Mouse (Mus musculus) liver, embryonic 14.5 days (tissue): ENCODE data around the gene Mcm5. TPM values are rescaled to one million over a fixed set of nuclear protein-coding genes. Genes with fewer than 3 reads are reported as not detected.

Experiments
- ATAC-seq: fragments of 200-750 bp; cut with Nextera tagmentation; 2 replicates; pipeline ENCODE4 v1.8.0; 2017; ENCODE audit warnings: moderate number of reproducible peaks, mild to moderate bottlenecking, moderate library complexity; ENCODE audit not compliant: insufficient read depth
- DNase-seq, 3 experiments: peaks; one replicate each; pipeline ENCODE4 v3.0.0-alpha.2; 2012 to 2013; ENCODE audit warnings: low read depth in 3 of 3, low spot score in 3 of 3
- H3K27ac ChIP-seq: fragments of 300-500 bp; sonication (generic); 2 replicates; pipeline ENCODE4 v1.5.1; 2014; ENCODE audit warnings: moderate library complexity, mild to moderate bottlenecking, control low read depth, inconsistent platforms
- H3K27me3 ChIP-seq: fragments of 300-500 bp; sonication (generic); 2 replicates; pipeline ENCODE4 v1.6.1; 2014; ENCODE audit warnings: mild to moderate bottlenecking, low read length, moderate library complexity; ENCODE audit not compliant: control insufficient read depth, insufficient read depth
- H3K36me3 ChIP-seq: fragments of 300-500 bp; sonication (generic); replicated peaks from 2 replicates; pipeline ENCODE4 v1.6.1; 2014; ENCODE audit warnings: low read depth; ENCODE audit not compliant: control insufficient read depth, insufficient read depth
- H3K4me1 ChIP-seq, 2 experiments: fragments of 200-500 bp in 1 of 2; fragments of 300-500 bp in 1 of 2; sonication (generic) in 1 of 2; replicated peaks; 2 replicates each; pipeline ENCODE4 v1.6.1; 2012 to 2014; ENCODE audit warnings: antibody characterized with exemption in 1 of 2, inconsistent platforms in 1 of 2, low read length in 1 of 2; ENCODE audit not compliant: control insufficient read depth in 2 of 2, insufficient read depth in 2 of 2
- H3K4me2 ChIP-seq: fragments of 300-500 bp; sonication (generic); 2 replicates; pipeline ENCODE4 v1.6.1; 2014; ENCODE audit warnings: low read depth, mild to moderate bottlenecking, control low read depth, moderate library complexity
- H3K4me3 ChIP-seq, 2 experiments: fragments of 200-500 bp in 1 of 2; fragments of 300-500 bp in 1 of 2; sonication (generic) in 1 of 2; 2 replicates each; pipeline ENCODE4 v1.5.1; 2012 to 2014; ENCODE audit warnings: low read depth in 2 of 2, low read length in 2 of 2, mild to moderate bottlenecking in 2 of 2, control low read depth in 1 of 2, inconsistent platforms in 1 of 2, moderate library complexity in 1 of 2; ENCODE audit not compliant: insufficient read depth in 1 of 2
- H3K9ac ChIP-seq: fragments of 300-500 bp; sonication (generic); replicated peaks from 2 replicates; pipeline ENCODE4 v1.6.1; 2014; ENCODE audit warnings: mild to moderate bottlenecking, control low read depth, moderate library complexity
- H3K9me3 ChIP-seq: fragments of 300-500 bp; sonication (generic); 2 replicates; pipeline ENCODE4 v1.6.1; 2016; ENCODE audit warnings: low read length, mixed read lengths; ENCODE audit not compliant: control insufficient read depth
- CTCF ChIP-seq: IDR thresholded peaks from 2 replicates; pipeline ENCODE4 v1.5.1; 2016; ENCODE audit warnings: antibody characterized with exemption, low read depth, control low read depth
- EP300 ChIP-seq: IDR thresholded peaks from 2 replicates; pipeline ENCODE4 v1.6.1; 2016; ENCODE audit warnings: antibody characterized with exemption, low read depth
- WGBS: fragments of 180-500 bp; shearing (Covaris S2); extraction: QIAGEN DNeasy Blood & Tissue Kit; methylation state at CpG from one replicate; pipeline ENCODE4 v1.1.7; 2014; ENCODE audit not compliant: insufficient replicate concordance; 5-methylcytosine and 5-hydroxymethylcytosine counted together
- polyA plus RNA-seq, 2 experiments: library from polyadenylated mRNA; depleted of rRNA in 1 of 2; stranded (reverse) in 1 of 2; unstranded in 1 of 2; fragments of >200 nt; fragmentation: Nextera tagmentation in 1 of 2; extraction: Ambion mirVana in 1 of 2; gene quantifications; 2 replicates each; pipeline versions ENCODE4 v1.2.1 to v1.2.3; 2012 to 2014

Mcm5 gene
- polyA plus RNA-seq, 2 experiments: 126 to 145 TPM

DNA sequence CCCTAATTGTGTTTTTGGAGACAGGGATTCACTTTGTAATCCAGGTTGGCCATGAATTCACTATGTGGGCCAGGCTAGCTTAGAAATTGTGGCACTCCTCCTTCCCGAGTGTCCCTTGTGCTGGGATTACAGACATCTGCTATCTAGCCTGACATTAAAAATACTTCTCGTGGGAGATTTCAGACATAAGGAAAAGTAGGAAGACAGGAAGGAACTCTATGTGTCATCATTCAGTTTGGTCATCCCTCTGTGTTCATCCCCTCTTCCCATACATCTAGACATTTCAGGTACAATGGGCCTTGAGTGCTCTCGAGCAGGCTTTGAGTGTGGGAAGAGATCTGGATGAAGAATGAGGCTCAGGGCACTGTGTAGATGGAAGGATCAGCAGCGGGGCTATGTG is 42.4 kb downstream of the Mcm5 start:
- Histone ChIP-seq H3K9me3 (no peaks in the 10 kb centered on the region), H3K4me1 (no peaks in the 10 kb centered on the region), H3K9ac (no peak overlapping the region), H3K27ac (no peak overlapping the region), H3K4me3 (no peak overlapping the region), H3K4me2 (no peak overlapping the region), H3K36me3 (no peaks in the 10 kb centered on the region), H3K27me3 (no peaks in the 10 kb centered on the region)
- DNase-seq (no peak), ATAC-seq (no peak)
- TF ChIP-seq CTCF (no peak), EP300 (no peak)
- 51% methylated on average over 4 of the region's 4 CpGs for WGBS

DNA sequence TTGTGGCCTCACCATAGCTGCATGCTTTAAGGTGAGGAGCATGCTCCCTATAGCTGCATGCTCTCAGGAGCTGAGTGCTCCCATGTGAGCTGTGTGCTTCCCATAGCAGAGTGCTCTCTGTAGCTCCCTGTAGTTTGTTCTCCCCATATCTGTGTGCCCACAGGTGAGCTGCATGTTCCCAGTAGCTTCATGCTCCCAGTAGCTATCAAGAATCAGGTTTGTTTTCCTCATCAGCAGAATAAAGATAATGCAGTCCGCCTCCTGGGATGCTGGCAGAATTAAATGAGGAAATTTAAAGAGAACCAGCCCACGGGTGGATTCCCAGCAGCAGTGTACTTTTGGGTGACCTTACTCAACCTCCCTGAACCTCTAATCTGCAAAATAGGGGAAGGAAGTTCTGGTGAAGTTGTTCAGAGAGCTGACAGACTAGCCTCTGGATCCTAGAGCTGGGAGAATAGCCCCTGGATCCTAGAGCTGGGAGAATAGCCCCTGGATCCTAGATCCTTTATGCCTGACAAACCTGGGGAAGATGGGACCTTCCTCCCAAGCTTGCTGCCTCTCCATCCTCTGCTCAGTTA is 43.2 kb downstream of the Mcm5 start:
- Histone ChIP-seq H3K4me1 (no peaks in the 10 kb centered on the region), H3K36me3 (no peaks in the 10 kb centered on the region), H3K27ac (no peak overlapping the region), H3K4me2 (no peak overlapping the region), H3K4me3 (no peak overlapping the region), H3K9ac (no peak overlapping the region), H3K27me3 (no peaks in the 10 kb centered on the region), H3K9me3 (no peaks in the 10 kb centered on the region)
- DNase-seq: no peak
- no peak for ATAC-seq
- WGBS: 41% methylated on average over 2 of the region's 2 CpGs
- TF ChIP-seq EP300 (no peak), CTCF (no peak)

DNA sequence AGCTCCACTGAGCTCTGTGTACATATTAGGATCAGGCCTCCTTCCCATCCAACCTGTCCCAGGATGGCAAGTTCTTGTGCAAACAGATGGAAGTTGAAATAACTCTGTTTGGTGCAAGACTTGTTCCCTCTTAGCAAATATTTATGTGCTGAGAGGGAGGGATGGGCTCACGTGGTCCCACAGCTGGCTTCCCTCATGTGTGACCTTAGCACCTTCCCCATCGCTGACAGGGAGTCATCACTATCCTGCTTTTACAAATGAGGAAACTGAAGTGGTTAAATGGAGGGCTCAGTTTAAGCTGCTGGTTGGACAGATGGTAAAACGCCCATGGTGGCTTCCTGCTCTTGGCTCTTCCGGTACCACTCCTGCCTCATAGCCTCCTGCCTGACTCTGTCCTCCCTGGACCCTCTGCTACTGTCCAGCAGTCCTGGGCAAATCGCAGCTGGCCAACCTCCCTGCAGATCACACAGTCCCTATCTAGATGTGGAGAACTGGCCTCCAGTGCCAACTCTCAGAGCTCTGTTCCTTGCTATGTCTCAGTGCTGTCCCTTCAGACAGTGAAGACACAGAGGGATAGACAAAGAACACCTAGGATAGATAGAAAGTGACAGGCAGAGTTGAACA is 45.6 kb downstream of the Mcm5 start:
- no peak for DNase-seq
- Histone ChIP-seq H3K27ac (no peak overlapping the region), H3K9ac (no peak overlapping the region), H3K4me2 (no peak overlapping the region), H3K9me3 (no peaks in the 10 kb centered on the region), H3K27me3 (no peaks in the 10 kb centered on the region), H3K36me3 (no peaks in the 10 kb centered on the region), H3K4me3 (no peak overlapping the region), H3K4me1 (no peaks in the 10 kb centered on the region)
- peak; percentile 33; the same call in 1 of the 2 replicates for ATAC-seq
- no peak for TF ChIP-seq EP300
- TF ChIP-seq CTCF: no peak
- 33% methylated on average over 5 of the region's 5 CpGs for WGBS

DNA sequence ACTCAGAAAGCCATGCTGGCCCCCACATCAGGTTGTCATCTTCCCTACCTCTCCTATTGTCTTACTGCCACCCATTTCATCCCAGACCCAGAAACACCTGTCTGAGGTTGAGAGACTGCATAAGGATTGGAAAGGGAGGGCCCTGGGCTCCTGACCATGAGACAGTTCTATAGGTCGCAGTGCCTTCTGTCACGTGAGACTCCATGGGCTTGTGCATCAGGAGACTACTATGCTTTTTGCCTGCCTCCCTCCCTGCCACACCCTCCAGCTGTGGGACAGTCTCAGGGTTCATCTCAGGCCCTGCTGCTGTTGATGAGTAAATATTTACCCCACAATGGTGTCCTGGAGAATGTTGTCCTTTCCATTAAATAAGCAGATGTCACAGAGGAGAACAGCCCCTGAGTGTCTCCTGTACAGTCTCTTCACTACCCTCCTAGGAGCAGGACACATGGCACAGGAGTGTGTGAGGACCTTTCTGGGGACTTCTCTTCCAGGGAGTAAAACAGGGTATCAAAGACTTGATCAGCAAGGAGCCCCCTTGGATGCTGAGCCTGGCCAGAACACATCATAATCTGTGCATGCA is 46.5 kb downstream of the Mcm5 start:
- H3K9me3 ChIP-seq: no peaks in the 10 kb centered on the region
- no peak overlapping the region for H3K27ac ChIP-seq
- no peaks in the 10 kb centered on the region for H3K36me3 ChIP-seq
- no peaks in the 10 kb centered on the region for H3K27me3 ChIP-seq
- WGBS: 53% methylated on average over 2 of the region's 2 CpGs
- H3K4me1 ChIP-seq: no peaks in the 10 kb centered on the region
- H3K4me2 ChIP-seq: no peak overlapping the region
- no peak overlapping the region for H3K4me3 ChIP-seq
- ATAC-seq: no peak
- no peak for DNase-seq
- TF ChIP-seq EP300 (no peak), CTCF (no peak)
- H3K9ac ChIP-seq: no peak overlapping the region

DNA sequence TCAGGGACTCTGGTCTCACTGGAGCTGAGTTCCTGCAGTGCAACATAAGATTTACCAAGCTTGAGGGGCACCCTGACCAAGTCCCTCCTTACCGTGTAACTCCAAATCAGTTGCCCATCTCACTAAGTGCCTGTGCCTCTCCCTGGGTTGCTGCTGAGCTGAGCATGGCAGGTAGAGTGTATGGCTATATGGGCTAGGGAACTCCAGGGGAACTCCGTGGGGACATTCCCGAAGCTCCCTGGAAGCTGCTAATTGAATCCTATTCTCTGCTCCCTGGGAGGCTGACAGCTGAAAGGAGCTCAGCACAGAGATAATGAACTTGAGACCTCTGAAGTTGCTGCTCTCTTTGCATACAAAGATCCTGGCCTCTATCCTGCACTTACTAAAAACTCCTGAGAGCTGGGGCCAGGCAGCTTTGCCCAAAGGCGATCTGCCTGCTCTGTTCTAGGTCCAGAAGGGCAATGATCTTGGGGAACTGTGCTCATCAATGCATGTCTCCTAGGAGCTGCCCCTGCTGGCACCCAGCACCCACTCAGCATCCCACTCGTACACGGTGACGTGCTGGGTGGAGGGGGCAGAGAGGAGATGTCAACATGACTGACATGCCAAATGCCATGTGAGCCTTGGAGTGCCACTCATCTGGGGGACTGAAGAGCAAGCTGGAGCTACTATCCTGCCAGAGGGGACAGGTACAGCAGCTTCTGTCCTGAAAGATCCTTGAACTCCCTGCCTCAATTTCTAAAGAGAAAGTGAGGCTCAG is 48.3 kb downstream of the Mcm5 start:
- H3K4me2 ChIP-seq: no peak overlapping the region
- ATAC-seq: no peak
- H3K27me3 ChIP-seq: no peaks in the 10 kb centered on the region
- 37% methylated on average over 7 of the region's 7 CpGs for WGBS
- H3K9ac ChIP-seq: no peak overlapping the region
- no peak for TF ChIP-seq CTCF
- no peaks in the 10 kb centered on the region for H3K36me3 ChIP-seq
- no peak overlapping the region for H3K27ac ChIP-seq
- H3K9me3 ChIP-seq: no peaks in the 10 kb centered on the region
- no peaks in the 10 kb centered on the region for H3K4me1 ChIP-seq
- DNase-seq: no peak
- H3K4me3 ChIP-seq: no peak overlapping the region
